Mouse (Mus musculus) lung, postnatal 14 days (tissue): ENCODE data around the gene Hmgcl.
"Not testable (repeated sequence)": the region's sequence is repeated elsewhere in the genome, so short reads cannot be mapped to it uniquely, and the experiment has no call there.

Experiments
- DNase-seq: peaks from one replicate; pipeline ENCODE4 v3.0.0; 2021

Gene Hmgcl

DNA sequence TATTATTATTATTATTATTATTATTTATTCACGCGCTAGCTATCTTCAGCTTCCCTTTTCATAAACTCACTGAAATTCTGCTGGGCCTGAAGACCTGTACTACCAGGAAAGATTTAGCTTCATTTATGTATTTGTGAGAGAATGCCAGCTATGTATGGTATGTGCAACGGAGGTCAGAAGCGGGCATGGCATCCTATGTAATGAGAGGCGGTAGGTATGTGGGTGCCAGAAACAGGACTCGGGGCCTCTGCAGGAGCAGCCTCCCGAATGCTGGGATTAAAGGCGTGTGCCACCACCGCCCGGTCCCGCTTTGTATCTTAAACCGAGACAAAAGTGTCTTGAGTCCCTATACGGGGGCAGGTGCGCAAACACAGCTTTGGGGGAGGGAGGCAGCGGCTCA lies 16.7 kb downstream of the Hmgcl start:
- DNase-seq: no peak

DNA sequence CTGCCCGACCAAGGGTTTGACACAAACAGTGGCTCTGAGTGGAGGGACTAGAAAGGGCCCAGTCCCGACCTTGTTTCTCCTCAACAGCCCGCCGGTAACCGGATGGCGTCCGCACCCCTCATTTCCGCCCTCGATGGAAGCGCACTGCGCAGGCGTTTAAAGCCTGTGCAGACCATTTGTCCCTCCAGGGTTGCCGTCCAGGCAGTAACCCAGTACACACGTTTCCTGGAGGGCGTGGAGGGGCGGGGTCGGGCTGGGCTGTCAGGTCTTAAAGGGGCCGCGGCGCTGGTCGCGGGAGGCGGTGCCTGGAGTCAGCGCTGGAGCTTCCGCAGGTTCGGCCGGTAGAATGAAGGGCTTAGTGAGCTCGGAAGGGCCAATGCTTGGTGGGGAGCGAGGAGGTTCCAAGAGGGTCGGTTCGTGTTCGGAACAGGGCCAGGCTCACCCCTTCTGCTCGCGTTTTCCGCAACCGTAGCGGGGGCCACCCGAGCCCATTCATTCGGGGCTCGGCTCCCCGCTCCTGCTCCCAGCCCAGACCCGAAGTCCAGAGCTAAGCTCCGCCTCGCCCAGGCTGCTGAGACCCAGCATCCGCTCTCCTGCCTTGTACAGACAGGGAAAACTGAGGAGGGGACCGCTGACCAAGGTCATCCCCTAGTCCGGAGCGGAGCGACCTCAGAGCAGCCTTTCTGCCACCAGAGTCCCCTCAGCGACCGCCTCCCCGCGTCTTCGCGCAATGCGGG lies 17.4 kb downstream of the Hmgcl start, which contains the start of gene Gale:
Gene Gale (plus strand): TSS at position 271 of the 737 bp plus-strand sequence.
- DNase-seq: peak; percentile 94

DNA sequence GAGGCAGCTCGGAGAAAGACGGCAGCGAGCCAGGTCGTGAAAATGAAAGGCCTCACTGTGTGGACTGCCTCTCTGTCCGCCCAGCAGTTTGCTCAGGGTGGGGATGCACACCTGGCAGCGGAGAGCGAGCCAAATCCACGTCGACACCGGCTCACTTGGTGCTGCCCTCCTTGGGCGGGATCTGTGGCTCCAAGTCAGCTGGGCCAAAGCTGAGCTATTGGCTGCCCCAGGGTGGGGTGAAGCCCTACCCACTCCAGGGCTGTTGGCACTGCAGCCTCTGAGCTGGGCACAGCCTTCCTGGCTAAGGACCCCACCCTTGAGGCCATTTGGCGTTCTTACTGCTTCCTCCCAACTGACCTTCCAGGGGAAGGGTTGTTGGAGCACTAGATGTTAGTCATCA lies 18.2 kb downstream of the Hmgcl start:
- peak; percentile 70 for DNase-seq

DNA sequence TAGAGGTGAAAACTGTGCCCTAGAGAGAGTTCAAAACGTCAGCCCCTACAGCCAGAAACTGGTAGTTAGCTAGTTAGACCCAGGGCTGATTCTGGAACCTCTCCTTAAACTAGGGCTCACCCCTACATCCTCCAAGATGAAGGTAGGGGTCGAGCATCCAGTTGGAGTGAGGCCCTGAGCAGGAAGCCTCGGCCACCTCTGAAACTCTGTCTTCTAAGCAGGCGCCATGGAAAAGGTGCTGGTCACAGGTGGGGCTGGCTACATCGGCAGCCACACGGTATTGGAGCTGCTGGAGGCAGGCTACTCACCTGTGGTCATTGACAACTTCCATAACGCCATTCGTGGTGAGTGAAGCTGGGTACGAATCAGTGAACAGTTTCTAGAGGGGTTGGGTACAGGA lies 18.9 kb downstream of the Hmgcl start:
- DNase-seq: no peak

DNA sequence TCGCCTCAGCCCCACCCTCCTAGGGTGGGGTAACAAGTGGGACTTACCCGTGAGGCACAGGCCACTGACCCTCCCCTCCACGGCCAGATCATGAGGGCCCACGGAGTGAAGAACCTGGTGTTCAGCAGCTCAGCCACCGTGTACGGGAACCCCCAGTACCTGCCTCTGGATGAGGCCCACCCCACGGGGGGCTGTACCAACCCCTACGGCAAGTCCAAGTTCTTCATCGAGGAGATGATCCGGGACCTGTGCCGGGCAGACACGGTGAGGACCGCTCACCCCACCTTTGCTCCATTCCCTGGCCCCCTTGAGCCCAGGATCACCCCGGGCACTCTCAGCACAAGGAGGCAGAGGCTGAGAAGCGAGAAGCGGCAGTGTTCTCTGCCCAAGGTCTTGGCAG lies 20.0 kb downstream of the Hmgcl start:
- no peak for DNase-seq

DNA sequence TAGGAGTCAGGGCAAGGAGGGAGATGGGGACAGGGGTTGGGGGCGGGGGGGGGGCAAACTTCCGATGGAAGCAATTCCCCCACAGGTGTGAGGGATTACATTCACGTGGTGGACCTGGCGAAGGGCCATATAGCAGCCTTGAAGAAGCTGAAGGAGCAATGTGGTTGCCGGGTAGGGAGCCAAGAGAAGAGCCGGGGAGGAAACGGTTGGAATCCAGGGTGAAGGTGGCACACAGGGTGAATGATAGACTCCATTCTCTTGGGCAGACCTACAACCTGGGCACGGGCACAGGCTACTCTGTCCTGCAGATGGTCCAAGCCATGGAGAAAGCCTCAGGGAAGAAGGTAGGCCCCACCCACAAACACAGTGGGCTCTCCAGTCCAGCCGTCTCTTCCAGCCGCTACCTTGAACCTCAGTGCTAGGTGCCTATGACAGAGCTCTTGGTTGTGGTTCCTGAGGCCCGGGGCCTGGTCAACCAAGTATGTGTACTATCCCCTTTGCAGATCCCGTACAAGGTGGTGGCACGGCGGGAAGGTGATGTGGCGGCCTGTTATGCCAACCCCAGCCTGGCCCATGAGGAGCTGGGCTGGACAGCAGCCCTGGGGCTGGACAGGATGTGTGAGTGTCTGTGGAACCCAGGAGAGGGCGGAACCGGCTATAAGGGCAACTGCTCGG lies 21.0 kb downstream of the Hmgcl start:
- DNase-seq: no peak

DNA sequence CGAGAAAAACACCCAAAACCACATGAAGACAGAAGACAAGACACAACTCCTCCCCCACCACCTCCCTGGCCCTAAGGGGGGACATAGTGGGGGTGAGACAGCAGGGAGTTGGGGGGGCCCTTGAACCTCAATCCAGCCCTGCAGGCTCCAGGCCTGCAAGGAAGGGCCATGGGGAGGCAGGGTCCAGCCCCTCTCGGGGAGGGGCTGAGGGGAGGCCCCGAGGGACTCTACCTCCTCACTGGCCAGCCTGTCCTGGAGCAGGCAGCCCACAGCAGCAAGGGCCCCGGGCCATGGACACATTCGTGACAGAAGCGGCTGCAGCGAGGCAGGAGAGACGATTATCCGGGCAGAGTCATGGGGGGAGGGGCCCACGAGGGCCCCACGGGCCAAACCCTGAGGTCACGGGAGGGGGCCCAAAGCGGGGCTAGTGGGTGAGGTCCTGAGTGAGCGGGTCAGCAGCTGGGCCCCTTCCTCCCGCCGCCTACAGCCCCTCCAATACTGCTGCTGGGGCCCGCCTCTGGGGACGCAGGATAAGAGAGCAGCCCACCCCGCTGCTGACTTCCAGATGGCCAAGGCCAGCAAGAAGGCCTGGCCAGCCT lies 22.1 kb downstream of the Hmgcl start:
- DNase-seq: no peak

DNA sequence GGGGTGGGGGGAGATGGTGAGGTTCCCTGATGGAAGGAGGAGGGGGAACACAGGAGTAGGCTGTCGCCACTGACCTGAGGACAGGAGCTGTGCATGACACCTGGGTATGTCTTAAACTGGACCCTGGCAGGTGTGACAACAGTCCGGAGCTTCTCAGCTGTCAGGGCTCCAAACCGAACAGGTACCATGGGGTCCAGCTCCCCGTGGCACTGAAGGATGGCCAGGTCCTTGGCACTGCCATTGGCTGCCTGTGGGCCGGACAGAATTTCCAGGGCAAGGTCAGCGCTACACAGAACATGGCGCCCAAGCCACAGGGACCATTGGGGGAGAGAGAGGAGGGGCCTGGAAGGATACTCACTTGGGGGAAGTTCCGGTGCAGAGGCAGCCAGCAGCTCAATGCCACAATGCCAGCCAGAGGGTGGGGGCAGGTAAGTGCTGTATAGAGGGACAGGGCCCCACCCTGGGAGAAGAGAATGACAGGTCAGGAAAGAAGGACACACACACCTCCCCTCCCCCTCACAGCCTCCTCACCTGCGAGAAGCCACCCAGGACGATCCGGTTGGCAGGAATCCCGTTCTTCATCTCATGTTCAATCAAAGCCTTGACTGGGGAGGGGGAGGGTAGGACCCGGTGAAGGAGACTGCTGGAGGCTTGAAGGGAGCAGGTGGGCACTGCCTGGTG lies 23.0 kb downstream of the Hmgcl start:
- DNase-seq: no peak

DNA sequence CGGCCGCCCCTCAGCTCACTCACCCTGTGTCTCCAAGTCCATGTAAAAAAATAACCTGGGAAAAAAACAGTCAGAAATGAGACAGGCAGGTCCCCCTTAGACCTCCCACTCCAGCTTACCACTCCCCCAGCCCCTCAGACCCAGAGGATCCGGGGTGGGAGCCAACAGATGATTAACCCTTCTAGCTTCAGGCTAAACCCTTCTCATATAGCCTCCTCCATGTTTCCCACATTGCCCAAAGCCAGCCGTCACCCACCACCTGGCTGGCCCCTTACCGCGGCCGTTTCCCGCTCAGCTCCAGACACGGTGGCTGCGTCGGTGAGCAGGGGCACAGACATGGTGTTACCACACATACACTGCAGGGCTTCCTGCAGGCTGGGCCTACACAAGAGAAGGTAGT lies 24.3 kb downstream of the Hmgcl start:
- DNase-seq: no peak

DNA sequence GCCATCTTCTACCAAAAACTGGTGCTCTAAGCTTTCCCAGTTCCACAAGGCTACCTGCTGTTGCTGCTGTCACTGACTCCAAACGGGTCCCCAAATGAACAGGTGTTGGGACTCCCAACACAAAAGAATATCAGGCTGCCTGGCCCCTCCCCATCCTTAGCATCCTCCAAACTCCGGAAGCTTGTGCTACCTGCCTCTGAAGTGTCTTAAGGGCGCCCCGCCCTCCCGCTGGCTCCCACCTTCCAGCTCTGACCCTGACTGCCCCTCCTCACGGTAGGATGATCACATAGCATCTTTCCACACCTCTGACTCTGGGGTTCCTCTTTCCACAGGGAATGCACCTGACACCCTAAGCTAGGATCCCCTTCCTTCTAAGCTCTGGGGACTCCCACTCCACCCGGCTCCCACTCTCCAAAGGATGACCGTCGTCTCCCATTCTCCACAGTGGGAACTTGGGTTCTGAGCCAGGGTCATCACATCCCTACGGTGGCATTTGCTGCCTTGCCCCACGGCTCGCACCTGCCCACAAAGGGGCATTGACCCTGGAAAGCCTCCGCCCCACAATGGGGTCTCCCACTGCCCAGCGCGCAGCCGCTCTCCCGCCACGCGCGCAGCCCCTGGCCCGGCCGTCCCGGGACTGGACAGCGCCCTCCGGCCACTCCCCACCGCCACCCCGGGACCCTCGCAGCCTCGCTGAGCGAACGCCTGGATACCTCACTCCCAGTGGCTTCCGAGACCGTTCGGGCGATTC lies 25.7 kb downstream of the Hmgcl start:
- no peak for DNase-seq

DNA sequence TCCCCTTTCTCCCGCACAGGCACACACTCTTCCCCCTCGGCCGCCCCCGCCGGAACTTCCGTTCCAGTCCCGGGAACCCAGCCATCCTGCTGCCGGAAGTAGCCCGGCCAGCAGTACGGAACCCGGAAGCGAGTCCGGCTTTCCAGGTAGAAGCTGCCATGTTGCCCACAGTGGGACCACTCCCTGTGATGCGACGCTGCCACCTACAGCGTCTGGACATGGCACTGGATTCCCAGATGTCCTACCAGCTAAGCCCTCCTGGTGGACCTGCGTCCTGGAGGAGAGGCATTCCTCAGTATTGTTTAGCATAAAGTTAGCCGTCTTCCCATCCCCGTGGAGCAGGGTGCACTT lies 26.3 kb downstream of the Hmgcl start, which contains the start of gene Lypla2:
Gene Lypla2 (minus strand): TSS at position 71 of the 351 bp plus-strand sequence.
- DNase-seq: peak; percentile 91

DNA sequence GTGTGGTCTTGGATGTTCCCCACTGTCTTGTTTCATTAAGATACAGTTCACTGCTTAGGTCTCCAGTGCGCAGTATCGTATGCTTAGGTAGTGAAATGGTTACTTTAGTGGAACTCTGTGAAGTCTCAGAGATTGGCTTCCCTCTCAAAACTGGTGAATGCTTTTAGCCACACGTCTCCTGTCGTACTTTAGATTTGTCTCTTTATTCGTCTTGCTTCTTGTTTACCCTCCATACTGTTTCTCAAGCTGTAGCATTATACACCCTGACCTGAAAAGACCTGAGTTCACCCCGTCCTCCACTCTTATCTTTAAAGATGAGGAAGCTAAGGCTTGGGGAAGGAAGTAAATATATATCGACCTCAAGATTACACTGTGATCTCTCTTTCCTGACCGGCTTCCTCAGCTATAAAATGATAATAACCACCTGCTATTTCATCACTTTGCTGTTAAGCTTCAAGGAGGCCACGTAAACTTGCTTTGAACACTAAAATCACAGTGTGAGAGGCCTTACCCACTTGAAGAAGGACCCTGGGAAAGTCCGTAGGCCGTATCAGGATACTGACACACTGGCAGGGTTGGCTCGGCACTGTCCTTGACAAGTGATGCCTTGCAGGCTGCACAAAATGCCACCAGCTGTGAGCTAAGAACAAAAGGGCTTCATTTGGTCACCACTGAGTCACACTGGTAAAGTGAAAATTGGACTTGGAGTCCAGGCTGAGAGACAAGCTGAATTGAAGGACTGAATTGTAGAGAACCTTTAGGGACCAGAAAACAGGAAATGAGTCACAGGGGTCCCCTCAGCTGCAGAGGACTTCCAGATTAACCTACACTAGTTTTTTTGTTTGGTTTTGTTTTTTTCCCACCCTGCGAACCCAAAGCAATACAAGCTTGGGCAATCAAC lies 26.9 kb downstream of the Hmgcl start:
- no peak for DNase-seq

DNA sequence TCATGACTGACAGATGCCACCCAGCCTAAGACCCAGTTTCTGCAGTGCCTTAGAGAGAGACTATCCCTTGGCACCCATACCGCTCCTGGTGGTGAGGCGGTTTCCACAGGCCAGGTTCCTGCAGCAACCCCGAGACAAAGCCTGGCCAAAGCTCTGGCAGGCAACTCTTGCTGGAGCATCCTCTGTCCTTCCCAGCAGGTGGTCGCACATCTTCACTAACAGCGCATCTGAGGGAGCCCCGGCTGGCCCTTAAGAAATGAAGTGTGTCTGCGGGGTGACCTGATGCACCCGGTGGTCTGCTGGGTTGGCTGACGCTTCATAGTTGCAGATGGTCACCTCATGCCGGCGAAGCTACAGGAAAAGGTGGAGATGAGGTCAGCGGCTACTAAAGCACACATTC lies 29.9 kb downstream of the Hmgcl start:
- DNase-seq: no peak

DNA sequence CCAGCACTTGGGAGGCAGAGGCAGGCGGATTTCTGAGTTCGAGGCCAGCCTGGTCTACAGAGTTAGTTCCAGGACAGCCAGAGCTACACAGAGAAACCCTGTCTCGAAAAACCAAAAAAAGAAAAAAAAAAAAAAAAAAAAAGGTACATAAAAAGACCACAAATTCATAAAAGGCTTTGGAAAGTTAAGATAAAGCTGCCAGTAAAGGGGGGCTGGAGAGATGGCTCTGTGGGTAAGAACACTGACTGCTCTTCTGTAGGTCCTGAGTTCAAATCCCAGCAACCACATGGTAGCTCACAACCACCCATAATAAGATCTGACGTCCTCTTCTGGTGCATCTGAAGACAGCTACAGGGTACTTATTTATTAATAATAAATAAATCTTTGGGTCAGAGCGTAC lies 34.0 kb downstream of the Hmgcl start:
- DNase-seq: not testable (repeated sequence)

DNA sequence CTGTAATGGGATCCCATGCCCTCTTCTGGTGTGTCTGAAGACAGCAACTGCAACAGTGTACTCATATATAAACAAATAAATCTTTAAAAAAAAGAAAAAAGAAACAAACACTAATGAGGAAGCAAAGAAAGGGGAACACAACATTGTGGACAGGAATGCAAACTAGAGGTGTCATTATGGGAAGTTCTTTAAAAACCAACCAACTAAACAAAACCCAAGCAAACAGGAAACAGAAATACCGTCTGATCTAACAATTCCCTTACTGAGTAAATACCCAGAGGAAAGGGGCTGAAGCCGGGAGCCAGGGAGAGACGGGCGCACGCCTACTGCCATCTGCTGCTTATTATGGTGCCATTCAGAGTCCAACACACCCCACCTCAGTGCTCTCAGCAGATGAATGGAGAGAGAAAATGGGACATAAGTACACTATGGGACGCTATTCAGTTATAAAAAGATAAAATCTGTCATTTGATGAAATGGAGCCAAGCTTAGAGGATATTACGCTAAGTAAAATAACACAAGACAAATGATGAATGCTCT lies 35.3 kb downstream of the Hmgcl start:
- no peak for DNase-seq

DNA sequence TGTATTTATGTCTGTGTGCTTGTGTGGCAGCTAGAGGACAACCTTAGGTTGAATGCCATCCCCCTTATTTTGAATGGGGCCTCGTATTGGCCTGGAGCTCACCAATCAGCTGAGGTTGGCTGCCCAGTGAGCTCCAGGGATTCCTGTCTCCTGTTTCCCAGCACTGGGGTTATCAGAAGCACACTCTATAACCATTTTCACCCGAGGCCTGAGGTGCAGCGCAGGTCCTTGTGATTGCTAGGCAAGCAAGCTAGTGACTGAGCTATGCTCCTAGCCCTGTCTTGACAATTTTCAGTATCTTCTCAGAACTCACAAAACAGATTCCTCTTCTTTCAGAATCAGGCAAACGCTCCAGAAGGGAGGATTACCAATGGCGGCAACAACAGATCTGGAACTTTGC lies 38.3 kb downstream of the Hmgcl start:
- DNase-seq: no peak

DNA sequence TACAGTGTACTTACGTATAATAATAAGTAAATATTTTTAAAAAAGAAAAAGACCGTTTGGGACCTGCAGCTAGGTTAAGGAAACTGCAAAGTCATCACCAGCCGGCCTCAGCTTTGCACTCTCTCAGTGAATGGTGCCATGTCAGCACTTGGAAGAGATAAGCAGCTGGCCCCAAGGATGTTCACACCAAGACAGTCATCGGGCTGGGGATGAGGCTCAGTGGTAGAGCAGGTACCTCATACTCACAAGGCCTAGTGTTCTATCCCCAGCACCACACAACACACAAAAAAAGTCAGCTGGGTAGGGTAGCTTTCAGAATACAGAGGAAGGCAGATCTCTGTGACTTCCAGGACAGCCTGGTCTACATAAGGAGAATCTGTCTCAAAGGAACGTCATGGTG lies 38.9 kb downstream of the Hmgcl start:
- no peak for DNase-seq

DNA sequence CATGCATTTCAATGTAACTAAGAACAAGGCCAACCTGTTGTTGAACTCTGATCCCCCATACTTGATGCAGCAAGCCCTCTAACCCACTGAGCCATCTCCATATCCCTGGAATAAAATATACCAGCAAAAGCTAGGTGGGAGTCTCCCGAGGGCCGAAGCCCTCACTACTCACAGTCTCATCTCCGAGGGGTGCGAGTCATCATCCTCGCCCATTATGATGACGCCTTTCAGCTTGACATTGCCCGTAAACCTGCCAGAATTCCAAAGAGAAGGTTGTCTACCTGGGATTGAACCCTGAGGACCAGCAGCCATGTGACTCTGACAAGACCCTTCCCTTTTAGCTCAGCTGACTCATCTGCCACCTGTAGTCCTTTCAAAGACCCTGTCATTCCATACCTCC lies 39.5 kb downstream of the Hmgcl start:
- no peak for DNase-seq

DNA sequence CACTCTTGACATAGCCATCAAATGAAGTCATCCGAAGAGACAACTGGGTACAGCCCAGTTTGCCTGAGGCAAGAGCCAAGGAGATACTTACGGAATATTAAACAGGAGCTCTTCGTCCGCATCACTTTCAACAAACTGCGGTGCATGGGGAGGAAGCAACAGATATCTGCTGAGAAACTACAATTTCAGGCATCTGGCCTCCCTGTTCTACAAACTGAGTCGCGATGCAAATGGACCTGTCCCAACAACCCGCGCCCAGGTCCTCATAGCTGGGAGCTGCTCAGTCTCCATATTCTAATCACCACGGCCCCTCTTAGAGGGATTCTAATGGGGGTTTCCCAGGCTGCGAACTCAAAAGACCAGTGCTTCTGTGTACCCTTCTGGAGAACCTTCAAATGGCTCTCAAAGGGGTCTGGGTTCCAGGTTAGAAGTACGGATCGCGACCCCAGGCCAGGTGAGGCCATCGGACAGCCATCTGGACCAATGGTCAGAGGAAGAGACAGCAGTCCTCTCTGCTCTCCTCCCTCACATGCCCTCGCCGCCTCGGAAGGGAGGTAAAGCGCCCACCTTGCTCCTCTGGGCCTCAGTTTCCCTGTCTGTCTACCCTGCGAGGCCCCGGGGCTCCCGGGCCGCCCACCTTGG lies 40.2 kb downstream of the Hmgcl start:
- no peak for DNase-seq

DNA sequence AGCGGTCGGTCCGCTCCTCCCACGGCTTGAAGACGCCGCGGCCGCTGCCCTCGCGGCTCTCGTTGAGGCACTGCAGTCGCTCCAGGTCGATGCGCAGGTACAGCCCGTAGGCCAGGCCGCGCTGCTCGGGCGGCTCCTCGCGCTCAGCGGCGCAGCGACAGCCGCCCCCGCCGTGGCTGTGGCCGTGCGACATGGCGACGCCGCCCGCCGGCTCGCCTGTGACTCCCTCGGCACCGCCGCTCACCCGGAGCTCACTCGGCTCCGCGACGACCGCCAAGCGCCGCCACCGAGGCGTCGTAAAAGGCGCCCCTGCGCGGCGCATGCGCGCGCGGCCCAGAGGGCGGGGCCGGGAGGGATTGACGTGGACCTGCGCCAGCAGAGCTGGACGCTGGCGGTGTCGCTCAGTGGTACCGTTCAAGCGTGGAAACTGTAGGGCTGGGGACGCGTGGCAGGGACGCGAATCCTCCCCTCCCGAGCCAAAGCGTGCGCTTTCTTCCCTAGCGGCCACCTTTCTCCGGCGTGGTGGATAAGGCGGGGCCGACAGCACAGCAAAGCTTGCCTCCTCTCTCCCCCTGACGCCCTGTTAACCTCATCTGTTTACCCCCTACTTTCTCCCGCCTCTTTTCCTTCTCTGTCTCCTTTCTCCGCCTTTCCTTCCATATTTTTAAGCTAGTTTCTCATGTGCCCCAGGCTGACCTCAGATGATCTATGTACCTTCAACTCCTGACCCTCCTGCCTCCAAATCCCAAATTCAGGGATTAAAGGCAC lies 40.9 kb downstream of the Hmgcl start, which contains the start of gene Pithd1:
Gene Pithd1 (minus strand): TSS at position 322 of the 768 bp plus-strand sequence.
- peak; percentile 91 for DNase-seq
